Mouse (Mus musculus) myocyte (in vitro differentiated cells): ENCODE data around the gene Clasp1.

ENCODE experiments used
- POLR2A ChIP-seq: IDR thresholded peaks from one replicate; pipeline ENCODE4 v1.6.1; 2011; ENCODE audit warnings: low read depth, mild to moderate bottlenecking, control low read depth, moderate library complexity; ENCODE audit not compliant: insufficient read length
- TCF3 ChIP-seq: IDR thresholded peaks from one replicate; pipeline ENCODE4 v1.6.1; 2011; ENCODE audit warnings: low read depth, control low read depth; ENCODE audit not compliant: insufficient read length
- USF1 ChIP-seq: IDR thresholded peaks from one replicate; pipeline ENCODE4 v1.6.1; 2011; ENCODE audit warnings: low read depth, mild to moderate bottlenecking, control low read depth, moderate library complexity

- no peak for TF ChIP-seq POLR2A
- TF ChIP-seq USF1 = no peak
- TF ChIP-seq TCF3 = no peak
Observed at GRCm38 (mm10) chr1:118398567-118398966, 9.7 kb downstream of the Clasp1 start.
